Comparison of ENCODE assay signal across 21 mouse cellular contexts in the genomic region with DNA sequence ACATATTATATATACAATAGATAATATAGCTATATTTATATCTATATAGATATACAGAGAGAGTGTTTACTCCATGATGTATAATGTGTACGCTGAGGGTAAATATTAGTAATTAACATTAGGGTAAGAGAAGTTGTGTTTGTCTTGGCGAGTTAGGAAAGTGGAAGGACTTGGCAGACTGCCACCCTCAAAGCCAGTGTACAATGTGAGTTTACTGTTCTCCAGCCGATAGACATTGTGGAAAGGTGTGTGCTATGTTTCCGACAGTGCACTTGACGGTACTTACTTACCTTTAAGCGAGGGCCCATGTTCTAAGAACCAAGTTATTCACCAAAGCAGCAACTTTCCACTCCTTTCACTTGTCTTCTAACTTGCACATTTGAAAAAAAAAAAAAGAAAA. TPM values are rescaled to one million over a fixed set of nuclear protein-coding genes. Genes with fewer than 3 reads are reported as not detected.
DNase-seq lines count a peak whose midpoint lies in the region; ATAC-seq and TF ChIP-seq lines count a peak whose summit lies in the region.
"Had no signal": no experiment of that assay in that cellular context is flagged by ENCODE, and none has a peak within 500 bp of the region (broad histone marks: within the 10 kb centered on the region; RNA-seq: fewer than 3 reads in every experiment).

No protein-coding gene starts in this region.

- H3K4me2 ChIP-seq in lung, embryonic 14.5 days = no peak overlapping the region
- H3K4me2 ChIP-seq: embryonic facial prominence, embryonic 13.5 days; forebrain, embryonic 13.5 days; hindbrain, embryonic 12.5 days; limb, embryonic 13.5 days; midbrain, embryonic 11.5 days had no signal

- no peaks in the 10 kb centered on the region for H3K9me3 ChIP-seq in lung, embryonic 14.5 days (ENCODE audit: low read depth, low read length)
- H3K9me3 ChIP-seq: embryonic facial prominence, embryonic 13.5 days; forebrain, embryonic 13.5 days; hindbrain, embryonic 12.5 days; limb, embryonic 13.5 days had no signal

- ATAC-seq in lung, embryonic 14.5 days (ENCODE audit: insufficient read depth) = peak; percentile 54; the same call in 1 of the 2 replicates
- ATAC-seq: forebrain, embryonic 13.5 days; intestine, postnatal 0 days had no signal

- no peak for TF ChIP-seq CTCF in lung, embryonic 14.5 days (IDR thresholded peaks at IDR 0.05; ENCODE audit: low read depth)

- H3K27ac ChIP-seq in lung, embryonic 14.5 days (ENCODE audit: low read depth) = peak overlapping the region; percentile 37
- H3K27ac ChIP-seq: embryonic facial prominence, embryonic 13.5 days; forebrain, embryonic 13.5 days; hindbrain, embryonic 12.5 days; layer of hippocampus, adult 2 months; limb, embryonic 13.5 days had no signal

- H3K9ac ChIP-seq in lung, embryonic 14.5 days = no peak overlapping the region
- H3K9ac ChIP-seq: embryonic facial prominence, embryonic 13.5 days; forebrain, embryonic 13.5 days; hindbrain, embryonic 12.5 days; limb, embryonic 13.5 days had no signal

- peaks cover 22% of the 10 kb centered on the region for H3K36me3 ChIP-seq in lung, embryonic 14.5 days (ENCODE audit: insufficient read depth)

- H3K4me3 ChIP-seq in lung, embryonic 14.5 days (ENCODE audit: low read depth, low read length) = no peak overlapping the region
- H3K4me3 ChIP-seq: embryonic facial prominence, embryonic 13.5 days; erythroblast, embryonic 14.5 days; forebrain, embryonic 13.5 days; hindbrain, embryonic 12.5 days; layer of hippocampus, adult 2 months; limb, embryonic 13.5 days had no signal

- peak; percentile 21 for DNase-seq in heart, postnatal 4 days
- DNase-seq in heart, postnatal 14 days = no peak
- DNase-seq in adipocyte (ENCODE audit: low spot score) = peak; percentile 46
- peak; percentile 72 for DNase-seq in lung, embryonic 14.5 days
- peak; percentile 42 for DNase-seq in lung, postnatal 25 days (ENCODE audit: low spot score)
- DNase-seq in frontal cortex, postnatal 10 days (ENCODE audit: low spot score in 2 of 2) = no peak
- DNase-seq in ovary, adult 18-20 months (ENCODE audit: low spot score) = no peak
- DNase-seq in left cerebral cortex, postnatal 4 days = no peak
- DNase-seq: adrenal gland, postnatal 14 days; cerebellum, adult 2 months; cerebellum, postnatal 36 days; embryo, embryonic 11 days; thymus, postnatal 14 days had no signal

- 51% methylated on average over 6 of the region's 6 CpGs for WGBS in lung, embryonic 14.5 days

- intact Hi-C loops in heart, postnatal 14 days (cut with DNase I) = no loop called here
- intact Hi-C loops in left cerebral cortex, postnatal 4 days (cut with DNase I) = no loop called here

- H3K4me1 ChIP-seq in lung, embryonic 14.5 days (ENCODE audit: insufficient read depth) = peaks cover 2% of the 10 kb centered on the region; the same call in 1 of the 2 replicates
- H3K4me1 ChIP-seq: embryonic facial prominence, embryonic 13.5 days; forebrain, embryonic 13.5 days; hindbrain, embryonic 12.5 days; limb, embryonic 13.5 days had no signal

- no peaks in the 10 kb centered on the region for H3K27me3 ChIP-seq in lung, embryonic 14.5 days (ENCODE audit: insufficient read depth, low read length)
- H3K27me3 ChIP-seq: embryonic facial prominence, embryonic 13.5 days; forebrain, embryonic 13.5 days; hindbrain, embryonic 12.5 days; limb, embryonic 13.5 days had no signal

RNA-seq across cellular contexts. Expression of a gene that starts 19.9 kb away (rescaled TPM):
- total RNA-seq in heart, postnatal 4 days (2021) = 10 to 100 TPM; 47.9 to 49.5 TPM
- total RNA-seq in heart, postnatal 14 days (2021) = 10 to 100 TPM; 30.1 to 37.1 TPM
- 147 TPM in 2 replicates for polyA plus RNA-seq in lung, embryonic 14.5 days (2014; fragmentation: Nextera tagmentation; extraction: Ambion mirVana)
- total RNA-seq in left cerebral cortex, postnatal 4 days (2021) = 10 to 100 TPM; 41.0 to 47.8 TPM

RNA-seq across cellular contexts. Expression of a gene that starts 19.9 kb away (rescaled TPM):
- total RNA-seq in heart, postnatal 4 days (2021) = 10 to 100 TPM; 38.5 to 40.1 TPM
- total RNA-seq in heart, postnatal 14 days (2021) = 10 to 100 TPM; 33.6 to 38.9 TPM
- polyA plus RNA-seq in lung, embryonic 14.5 days (2014; fragmentation: Nextera tagmentation; extraction: Ambion mirVana) = 17.1 and 19.3 TPM in 2 replicates
- 10 to 100 TPM; 90.9 to 91.7 TPM for total RNA-seq in left cerebral cortex, postnatal 4 days (2021)

RNA-seq across cellular contexts. Expression of a gene that starts 45.4 kb away (rescaled TPM):
- total RNA-seq in heart, postnatal 4 days (2021) = 10 to 100 TPM; 39.4 to 45.2 TPM
- total RNA-seq in heart, postnatal 14 days (2021) = 10 to 100 TPM; 31.3 to 32.5 TPM
- 38.5 and 39.7 TPM in 2 replicates for polyA plus RNA-seq in lung, embryonic 14.5 days (2014; fragmentation: Nextera tagmentation; extraction: Ambion mirVana)
- 100 to 1,000 TPM; 143 to 145 TPM for total RNA-seq in left cerebral cortex, postnatal 4 days (2021)

Comparison
In these comparisons a context has a peak if more than half of its experiments do, and no peak if none do; other contexts are left out.
1. DNase-seq: peak in heart, postnatal 4 days (single experiment), adipocyte (single experiment), lung, embryonic 14.5 days (single experiment) and lung, postnatal 25 days (single experiment); none in heart, postnatal 14 days (0 of 2), frontal cortex, postnatal 10 days (0 of 2), ovary, adult 18-20 months (single experiment) and left cerebral cortex, postnatal 4 days (single experiment).